Comparison of ENCODE assay signal across 31 mouse cellular contexts in the genomic region with DNA sequence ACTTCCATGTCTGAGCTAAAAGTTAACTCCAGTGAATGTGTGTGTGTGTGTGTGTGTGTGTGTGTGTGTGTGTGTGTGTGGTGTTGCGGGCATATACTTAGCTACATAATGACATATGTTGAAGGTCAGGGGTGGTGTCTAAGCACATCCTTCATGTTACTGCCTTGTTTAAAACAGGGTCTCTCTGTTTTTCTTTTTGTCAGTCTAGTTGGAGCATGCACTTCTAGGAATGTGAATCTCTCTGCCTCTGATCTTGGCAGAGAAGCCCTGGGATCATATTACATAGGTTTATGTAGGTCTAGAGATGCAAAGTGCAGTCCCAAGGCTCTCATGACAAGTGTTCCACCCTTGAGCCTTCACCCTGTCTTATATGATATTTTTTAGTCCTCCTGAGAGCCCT.
A peak's percentile ranks its signal among the peaks of the same experiment; 100 is the strongest.
DNase-seq lines count a peak whose midpoint lies in the region; ATAC-seq and TF ChIP-seq lines count a peak whose summit lies in the region.
"Had no signal": no experiment of that assay in that cellular context is flagged by ENCODE, and none has a peak within 500 bp of the region (broad histone marks: within the 10 kb centered on the region; RNA-seq: fewer than 3 reads in every experiment).

No protein-coding gene starts in this region.

- no peak overlapping the region for H3K27ac ChIP-seq in embryonic facial prominence, embryonic 14.5 days (replicated peaks; ENCODE audit: low read depth, low read length)
- no peak overlapping the region for H3K27ac ChIP-seq in embryonic facial prominence, embryonic 10.5 days (replicated peaks)
- H3K27ac ChIP-seq in kidney, postnatal 0 days = no peak overlapping the region
- H3K27ac ChIP-seq: embryonic facial prominence, embryonic 13.5 days; heart, adult 2 months; heart, embryonic 13.5 days; hindbrain, embryonic 10.5 days; hindbrain, embryonic 15.5 days; limb, embryonic 10.5 days; limb, embryonic 15.5 days; liver, embryonic 13.5 days; macrophage; midbrain, embryonic 10.5 days; midbrain, embryonic 15.5 days had no signal

- WGBS in embryonic facial prominence, embryonic 14.5 days = 60% methylated on average over 1 of the region's 1 CpGs
- 79% methylated on average over 1 of the region's 1 CpGs for WGBS in embryonic facial prominence, embryonic 10.5 days
- 40% methylated on average over 1 of the region's 1 CpGs for WGBS in kidney, postnatal 0 days

- no peaks in the 10 kb centered on the region for H3K27me3 ChIP-seq in embryonic facial prominence, embryonic 14.5 days (replicated peaks; ENCODE audit: control insufficient read depth, insufficient read depth, low read length)
- no peaks in the 10 kb centered on the region for H3K27me3 ChIP-seq in embryonic facial prominence, embryonic 10.5 days (replicated peaks; ENCODE audit: low read depth, poor library complexity, severe bottlenecking)
- no peaks in the 10 kb centered on the region for H3K27me3 ChIP-seq in kidney, postnatal 0 days (ENCODE audit: insufficient read depth, low read length)
- H3K27me3 ChIP-seq: embryonic facial prominence, embryonic 13.5 days; heart, embryonic 13.5 days; hindbrain, embryonic 15.5 days; limb, embryonic 15.5 days; liver, embryonic 13.5 days; midbrain, embryonic 15.5 days; Patski had no signal

- peak; percentile 53 for DNase-seq in embryonic facial prominence, embryonic 14.5 days (ENCODE audit: low spot score)
- DNase-seq in embryonic facial prominence, embryonic 10.5 days (ENCODE audit: low spot score) = no peak
- DNase-seq in kidney, postnatal 0 days (ENCODE audit: low spot score) = peak; percentile 36
- no peak for DNase-seq in kidney, postnatal 25 days
- DNase-seq in 3T3-L1 (ENCODE audit: low read depth, low spot score) = peak; percentile 26
- peak; percentile 14 for DNase-seq in forelimb bud, embryonic 11.5 days (ENCODE audit: low read depth, low spot score)
- no peak for DNase-seq in left cerebral cortex, adult 11 months (ENCODE audit: low spot score)
- DNase-seq: adrenal gland, postnatal 10 days; cerebellum, adult 9-10 months; heart, adult 2 months; heart, postnatal 10 days; kidney, adult 11 months; kidney, postnatal 4 days; liver, embryonic 13.5 days; lung, adult 18-20 months; right cerebral cortex, adult 18-20 months; thymus, adult 2 months; thymus, postnatal 36 days had no signal

- peaks cover 5% of the 10 kb centered on the region; the same call in 1 of the 2 replicates for H3K4me1 ChIP-seq in embryonic facial prominence, embryonic 14.5 days (ENCODE audit: control insufficient read depth, insufficient read depth, low read length)
- peaks cover 9% of the 10 kb centered on the region for H3K4me1 ChIP-seq in embryonic facial prominence, embryonic 10.5 days
- H3K4me1 ChIP-seq in kidney, postnatal 0 days (replicated peaks; ENCODE audit: insufficient read depth, low read length) = no peaks in the 10 kb centered on the region
- H3K4me1 ChIP-seq: hindbrain, embryonic 10.5 days; hindbrain, embryonic 15.5 days; liver, embryonic 13.5 days; midbrain, embryonic 10.5 days; midbrain, embryonic 15.5 days had no signal

- ATAC-seq in embryonic facial prominence, embryonic 14.5 days (ENCODE audit: low read depth) = peak; percentile 50
- ATAC-seq in kidney, postnatal 0 days (replicated peaks; ENCODE audit: low FRiP score, low read depth) = no peak
- ATAC-seq: forebrain, embryonic 16.5 days; inflammation-experienced regulatory T-cells, adult 6 months; midbrain, embryonic 15.5 days; Patski had no signal

- no peak overlapping the region for H3K9ac ChIP-seq in embryonic facial prominence, embryonic 14.5 days (ENCODE audit: low read depth, low read length)
- no peak overlapping the region for H3K9ac ChIP-seq in kidney, postnatal 0 days (ENCODE audit: low read depth, low read length)
- H3K9ac ChIP-seq: embryonic facial prominence, embryonic 13.5 days; heart, embryonic 13.5 days; hindbrain, embryonic 15.5 days; limb, embryonic 15.5 days; liver, embryonic 13.5 days; midbrain, embryonic 15.5 days had no signal

- no peak overlapping the region for H3K4me2 ChIP-seq in embryonic facial prominence, embryonic 14.5 days (ENCODE audit: low read depth, low read length)
- no peak overlapping the region for H3K4me2 ChIP-seq in kidney, postnatal 0 days (ENCODE audit: low read length)
- H3K4me2 ChIP-seq: embryonic facial prominence, embryonic 13.5 days; heart, embryonic 13.5 days; hindbrain, embryonic 15.5 days; limb, embryonic 15.5 days; liver, embryonic 13.5 days; midbrain, embryonic 15.5 days had no signal

- no peaks in the 10 kb centered on the region for H3K36me3 ChIP-seq in embryonic facial prominence, embryonic 14.5 days (ENCODE audit: control insufficient read depth, insufficient read depth, low read length)
- no peaks in the 10 kb centered on the region for H3K36me3 ChIP-seq in embryonic facial prominence, embryonic 10.5 days (replicated peaks)
- H3K36me3 ChIP-seq in kidney, postnatal 0 days (ENCODE audit: insufficient read depth, low read length) = no peaks in the 10 kb centered on the region
- H3K36me3 ChIP-seq: embryonic facial prominence, embryonic 13.5 days; heart, embryonic 13.5 days; hindbrain, embryonic 10.5 days; hindbrain, embryonic 15.5 days; limb, embryonic 10.5 days; limb, embryonic 15.5 days; liver, embryonic 13.5 days; midbrain, embryonic 10.5 days; midbrain, embryonic 15.5 days had no signal

- TF ChIP-seq CTCF in kidney, postnatal 0 days (IDR thresholded peaks at IDR 0.05; ENCODE audit: low read depth) = no peak

- no peak overlapping the region for H3K4me3 ChIP-seq in embryonic facial prominence, embryonic 14.5 days (ENCODE audit: low read depth, low read length)
- no peak overlapping the region for H3K4me3 ChIP-seq in embryonic facial prominence, embryonic 10.5 days
- no peak overlapping the region for H3K4me3 ChIP-seq in kidney, postnatal 0 days (replicated peaks; ENCODE audit: low read depth, low read length)
- H3K4me3 ChIP-seq: embryonic facial prominence, embryonic 13.5 days; erythroblast, embryonic 14.5 days; heart, adult 2 months; heart, embryonic 13.5 days; hindbrain, embryonic 10.5 days; hindbrain, embryonic 15.5 days; limb, embryonic 10.5 days; limb, embryonic 15.5 days; liver, embryonic 13.5 days; midbrain, embryonic 10.5 days; midbrain, embryonic 15.5 days had no signal

- no peaks in the 10 kb centered on the region for H3K9me3 ChIP-seq in embryonic facial prominence, embryonic 14.5 days (ENCODE audit: control insufficient read depth, low read length)
- H3K9me3 ChIP-seq in embryonic facial prominence, embryonic 10.5 days = no peaks in the 10 kb centered on the region
- H3K9me3 ChIP-seq in kidney, postnatal 0 days (replicated peaks; ENCODE audit: low read length) = no peaks in the 10 kb centered on the region
- H3K9me3 ChIP-seq: embryonic facial prominence, embryonic 13.5 days; heart, embryonic 13.5 days; hindbrain, embryonic 10.5 days; hindbrain, embryonic 15.5 days; limb, embryonic 10.5 days; limb, embryonic 15.5 days; liver, embryonic 13.5 days; midbrain, embryonic 10.5 days; midbrain, embryonic 15.5 days had no signal

Comparison
In these comparisons a context has a peak if more than half of its experiments do, and no peak if none do; other contexts are left out.
1. DNase-seq: peak in embryonic facial prominence, embryonic 14.5 days (single experiment), kidney, postnatal 0 days (single experiment), 3T3-L1 (single experiment) and forelimb bud, embryonic 11.5 days (single experiment); none in embryonic facial prominence, embryonic 10.5 days (single experiment), kidney, postnatal 25 days (0 of 2) and left cerebral cortex, adult 11 months (single experiment).